Mouse (Mus musculus): ENCODE measurements around the gene Ston1.

DNA sequence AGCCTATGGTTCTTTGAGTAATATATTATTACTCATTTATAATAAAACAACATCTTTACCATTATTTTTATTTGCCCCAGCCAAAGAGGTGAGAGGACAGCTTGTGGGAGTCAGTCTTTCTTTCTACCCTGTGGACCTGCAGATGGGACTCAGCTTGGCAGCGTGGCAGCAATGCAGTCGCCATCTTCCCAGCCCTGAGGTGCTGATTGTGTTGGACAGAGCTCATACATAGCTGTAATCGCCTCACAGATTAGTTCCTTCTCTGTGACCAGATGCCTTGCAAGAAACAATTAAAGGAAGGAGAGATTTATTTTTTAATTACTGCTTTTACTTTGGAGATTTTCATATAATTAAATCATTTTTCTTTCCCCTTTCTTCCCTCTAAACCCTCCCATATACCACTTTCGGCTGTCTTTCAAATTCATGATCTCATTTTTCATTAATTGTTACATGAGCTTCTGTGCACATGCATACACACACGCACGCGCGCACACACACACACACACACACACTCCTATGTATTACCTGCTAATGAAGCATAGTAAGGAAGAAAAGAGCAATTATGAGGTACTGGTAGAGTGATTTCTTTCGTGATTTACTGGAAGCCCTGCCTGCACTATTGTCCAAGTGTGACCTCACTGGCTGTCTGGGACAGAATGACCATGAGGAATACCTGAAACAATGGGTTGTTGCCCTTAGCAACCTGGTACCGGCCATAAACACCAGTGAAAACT is 27.5 kb upstream of the Ston1 start:
- TF ChIP-seq POLR2A (IDR thresholded peaks at IDR 0.05; ENCODE audit: extremely low read depth, insufficient read depth, low read length) (no peak), CTCF (IDR thresholded peaks at IDR 0.05; ENCODE audit: extremely low read depth, insufficient read depth, low read length) (no peak)
